Mouse (Mus musculus) G1E (cell line): ENCODE data around the gene Tap2.

ENCODE experiments used
- CTCF ChIP-seq: IDR thresholded peaks from 2 replicates; pipeline ENCODE4 v1.5.1; 2012; ENCODE audit warnings: low read depth, low read length, inconsistent platforms, mixed read lengths
- GATA1 ChIP-seq: IDR thresholded peaks from 2 replicates; pipeline ENCODE4 v1.6.1; 2012; ENCODE audit warnings: borderline replicate concordance, low read length, inconsistent platforms, mixed read lengths

DNA sequence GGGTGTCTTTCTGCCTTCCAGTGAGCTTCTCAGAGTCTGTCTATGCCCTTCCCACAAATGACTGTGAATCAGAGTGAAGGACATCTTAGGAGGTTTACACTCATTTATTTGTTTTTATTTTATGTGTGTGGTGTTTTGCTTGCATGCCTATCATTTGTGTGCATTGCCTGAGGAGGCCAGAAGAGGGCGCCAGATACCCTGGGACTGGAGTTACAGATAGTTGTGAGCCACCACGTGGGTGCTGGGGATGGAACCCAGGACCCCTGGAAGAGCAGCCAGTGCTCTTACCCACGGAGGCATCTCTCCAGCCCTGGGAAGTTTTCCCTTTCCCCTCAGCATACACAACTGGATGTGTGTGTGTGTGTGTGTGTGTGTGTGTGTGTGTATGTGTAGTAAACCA is 6.4 kb downstream of the Tap2 start:
- no peak for TF ChIP-seq CTCF
- no peak for TF ChIP-seq GATA1
